Mouse (Mus musculus) lung, postnatal 10 days (tissue): ENCODE results near the gene Prkrip1.
"Not testable (repeated sequence)": the region's sequence is repeated elsewhere in the genome, so short reads cannot be mapped to it uniquely, and the experiment has no call there.

Experiments
- DNase-seq: peaks from one replicate; pipeline ENCODE4 v3.0.0; 2021

Gene Prkrip1

GRCm38 (mm10) chr5:136160084-136160483 lies 38.7 kb downstream of the Prkrip1 start:
- peak; percentile 79 for DNase-seq

DNA sequence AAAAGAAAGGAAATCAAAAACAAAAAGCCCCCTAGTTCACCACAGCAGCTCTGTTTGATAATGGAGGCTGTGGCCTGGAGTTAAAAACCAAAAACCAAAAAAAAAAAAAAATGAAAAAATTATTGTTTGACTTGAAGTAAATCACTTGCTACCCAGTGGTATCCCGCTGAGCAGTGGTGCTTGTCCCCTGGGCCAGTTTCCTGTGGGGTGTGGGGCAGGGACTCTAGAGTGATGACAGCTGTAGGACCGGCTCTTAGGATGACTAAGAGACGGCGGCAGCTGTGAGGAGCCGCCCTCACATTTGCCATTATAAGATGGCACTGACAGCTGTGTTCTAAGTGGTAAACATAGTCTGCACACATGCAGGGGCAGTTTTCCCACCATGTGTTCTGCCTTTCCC lies 43.4 kb downstream of the Prkrip1 start:
- peak; percentile 76 for DNase-seq

- no peak for DNase-seq
Observed at GRCm38 (mm10) chr5:136152365-136152764, 46.4 kb downstream of the Prkrip1 start.

GRCm38 (mm10) chr5:136149134-136149576 lies 49.6 kb downstream of the Prkrip1 start:
- not testable (repeated sequence) for DNase-seq

DNA sequence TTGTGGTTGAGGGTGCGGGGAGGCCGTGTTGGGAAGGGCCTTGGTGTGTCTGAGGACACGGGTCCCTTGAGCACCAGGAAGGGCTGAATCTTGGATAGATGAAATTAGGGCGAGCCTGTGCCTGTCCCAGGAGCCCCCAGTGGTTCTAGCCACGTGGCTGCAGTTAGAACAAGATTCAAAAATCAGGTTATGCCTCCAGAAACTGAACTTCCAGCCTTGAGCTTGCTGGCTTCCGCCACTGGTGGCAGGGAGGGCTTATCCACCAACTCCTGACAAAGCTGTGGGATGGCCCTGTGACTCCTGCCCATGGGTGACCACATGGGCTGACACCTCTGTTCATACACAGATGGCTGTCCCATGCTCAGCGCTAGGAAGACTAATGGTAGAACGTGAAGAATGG lies 51.1 kb downstream of the Prkrip1 start:
- DNase-seq: no peak

DNA sequence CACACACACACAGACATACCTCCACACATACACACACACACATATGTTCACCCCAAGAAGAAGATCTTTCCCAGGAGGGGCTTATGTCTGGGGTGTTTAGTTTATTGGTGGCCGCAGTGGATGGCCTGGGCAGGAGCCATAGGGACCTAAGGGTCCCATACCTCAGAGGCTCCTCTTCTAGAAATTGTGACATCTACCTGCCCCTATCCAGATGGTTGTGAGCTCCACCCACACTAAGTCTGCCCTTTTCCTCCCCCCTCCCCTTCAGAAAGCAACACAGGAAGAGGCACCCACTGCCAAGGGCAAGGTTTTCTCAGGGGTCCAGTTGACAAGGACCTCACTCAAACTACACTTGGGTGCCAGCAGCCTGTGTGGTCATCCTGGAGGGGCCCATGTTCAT lies 51.8 kb downstream of the Prkrip1 start:
- DNase-seq: peak; percentile 38

GRCm38 (mm10) chr5:136144606-136145430 lies 53.9 kb downstream of the Prkrip1 start:
- peak; percentile 74 for DNase-seq

- DNase-seq: no peak
Observed at GRCm38 (mm10) chr5:136143161-136143755, 55.5 kb downstream of the Prkrip1 start.

DNA sequence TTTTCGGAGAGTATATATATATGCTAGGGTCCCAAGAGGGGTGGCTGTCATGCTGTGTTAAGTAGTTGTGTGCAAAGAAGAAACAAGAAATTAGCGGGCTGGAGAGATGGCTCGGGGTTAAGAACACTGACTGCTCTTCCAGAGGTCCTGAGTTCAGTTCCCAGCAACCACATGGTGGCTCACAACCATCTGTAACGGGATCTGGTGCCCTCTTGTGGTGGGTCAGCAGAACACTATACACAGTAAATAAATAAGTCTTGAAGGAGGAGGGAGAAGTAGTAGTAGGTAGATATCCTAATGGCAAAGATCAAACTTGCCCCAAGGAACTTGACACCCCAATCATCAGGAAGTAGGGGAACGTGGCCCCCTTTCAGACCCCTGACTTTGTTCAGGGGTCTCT lies 56.0 kb downstream of the Prkrip1 start:
- no peak for DNase-seq

- DNase-seq: no peak
Observed at GRCm38 (mm10) chr5:136140057-136140482, 58.7 kb downstream of the Prkrip1 start.

GRCm38 (mm10) chr5:136139393-136139792 lies 59.4 kb downstream of the Prkrip1 start:
- DNase-seq: no peak

- peak; percentile 64 for DNase-seq
Observed at GRCm38 (mm10) chr5:136137658-136138274, 61.0 kb downstream of the Prkrip1 start.

DNA sequence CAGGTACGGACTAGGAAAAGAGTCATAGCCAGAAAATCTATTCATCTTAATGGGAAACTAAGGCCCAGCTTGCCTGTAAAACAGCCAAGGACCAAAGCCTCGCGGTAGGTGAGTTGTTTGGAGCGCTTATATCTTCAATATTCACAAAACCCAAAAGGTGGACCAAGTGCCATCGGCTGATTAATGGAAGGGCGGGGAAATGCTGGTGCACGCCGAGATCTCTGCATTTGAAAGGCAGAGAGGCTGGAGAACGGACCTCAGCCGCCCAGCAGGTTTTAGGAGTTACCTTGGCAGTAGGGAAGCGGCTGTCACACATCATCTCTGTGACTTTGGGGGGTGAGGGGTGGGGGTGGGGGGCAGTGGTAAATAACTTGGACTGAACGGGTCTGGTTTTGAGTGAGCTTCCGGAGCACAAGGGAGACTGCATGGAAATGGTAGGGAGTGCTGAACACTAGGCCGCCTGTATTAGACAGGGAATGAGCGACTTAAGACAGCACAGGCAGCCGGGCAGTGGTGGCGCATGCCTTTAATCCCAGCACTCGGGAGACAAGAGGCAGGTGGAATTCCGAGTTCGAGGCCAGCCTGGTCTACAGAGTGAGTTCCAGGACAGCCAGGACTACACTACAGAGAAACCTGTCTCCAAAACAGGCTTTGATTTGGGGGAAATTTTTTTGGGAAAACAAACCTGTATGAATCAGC lies 62.3 kb downstream of the Prkrip1 start:
- peak; percentile 13 for DNase-seq

- DNase-seq: peak; percentile 98
Observed at GRCm38 (mm10) chr5:136135571-136136291, 63.0 kb downstream of the Prkrip1 start, which contains the start of the genes Lrwd1 and Alkbh4. TSS of gene Lrwd1 (minus strand) at chr5:136136074. TSS of gene Alkbh4 (plus strand) at chr5:136136146.
